Mouse (Mus musculus): ENCODE results near the gene St6galnac6.

The St6galnac6 gene

DNA sequence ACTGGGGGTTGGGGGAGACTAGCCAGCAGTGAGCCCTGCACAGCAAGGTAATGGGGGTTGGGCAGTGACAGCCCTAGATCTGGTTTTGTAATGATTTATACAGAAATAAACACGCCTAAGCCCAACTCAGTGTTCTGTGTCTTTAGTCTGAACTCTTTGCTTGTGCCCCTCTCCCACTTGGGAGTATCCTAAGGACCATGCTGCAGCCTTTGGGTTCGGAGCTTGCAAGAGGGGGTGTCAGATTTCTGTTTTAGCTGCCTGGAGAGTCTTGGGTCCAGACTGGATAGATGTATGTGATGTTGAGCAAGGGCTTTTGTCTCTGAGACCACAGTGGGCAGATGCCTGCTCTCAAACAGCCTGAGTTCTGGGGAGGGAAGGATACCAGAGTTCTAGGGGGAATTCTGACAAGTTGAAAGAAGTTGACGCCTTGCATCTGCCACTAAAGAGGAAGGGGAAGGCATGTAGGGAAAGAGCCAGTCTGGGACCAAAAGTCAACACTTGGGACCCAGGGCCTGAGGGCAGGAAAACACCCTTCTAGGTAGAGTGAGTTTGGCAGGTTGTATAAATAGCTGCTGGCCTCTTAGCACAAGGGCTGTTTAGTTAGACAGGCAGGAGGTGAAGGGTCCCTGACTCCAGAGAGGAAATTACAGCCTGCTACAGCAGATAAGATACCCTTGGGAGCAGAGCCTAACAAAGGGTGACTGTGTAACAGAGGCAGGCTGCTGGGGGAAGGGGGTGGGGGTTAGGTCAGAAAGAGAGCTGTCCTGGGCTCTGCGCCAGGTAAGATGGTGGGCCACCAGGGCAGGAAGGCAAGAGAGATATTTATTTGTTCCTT is 21.4 kb downstream of the St6galnac6 start:
- no peak for DNase-seq

DNA sequence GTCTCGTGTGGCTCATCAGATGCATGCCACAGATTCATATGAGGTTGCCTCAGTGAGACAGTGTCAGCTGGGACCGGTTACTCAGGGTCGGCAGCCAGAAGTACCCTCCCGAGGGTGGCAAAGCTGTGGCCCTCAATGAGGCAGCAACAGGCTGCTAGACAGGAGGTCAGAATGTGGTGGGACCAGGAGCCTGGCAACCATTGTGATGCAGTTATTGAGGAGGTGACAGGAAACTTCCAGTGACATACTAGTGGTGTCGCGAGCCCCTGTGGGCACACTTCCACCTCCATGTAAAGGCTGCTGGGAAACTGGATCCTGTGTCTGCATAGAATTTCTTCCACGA is 22.0 kb downstream of the St6galnac6 start, which contains the start of gene Ak1:
Gene Ak1 (plus strand): TSS at position 242 of the 343 bp plus-strand sequence.
- DNase-seq = no peak

DNA sequence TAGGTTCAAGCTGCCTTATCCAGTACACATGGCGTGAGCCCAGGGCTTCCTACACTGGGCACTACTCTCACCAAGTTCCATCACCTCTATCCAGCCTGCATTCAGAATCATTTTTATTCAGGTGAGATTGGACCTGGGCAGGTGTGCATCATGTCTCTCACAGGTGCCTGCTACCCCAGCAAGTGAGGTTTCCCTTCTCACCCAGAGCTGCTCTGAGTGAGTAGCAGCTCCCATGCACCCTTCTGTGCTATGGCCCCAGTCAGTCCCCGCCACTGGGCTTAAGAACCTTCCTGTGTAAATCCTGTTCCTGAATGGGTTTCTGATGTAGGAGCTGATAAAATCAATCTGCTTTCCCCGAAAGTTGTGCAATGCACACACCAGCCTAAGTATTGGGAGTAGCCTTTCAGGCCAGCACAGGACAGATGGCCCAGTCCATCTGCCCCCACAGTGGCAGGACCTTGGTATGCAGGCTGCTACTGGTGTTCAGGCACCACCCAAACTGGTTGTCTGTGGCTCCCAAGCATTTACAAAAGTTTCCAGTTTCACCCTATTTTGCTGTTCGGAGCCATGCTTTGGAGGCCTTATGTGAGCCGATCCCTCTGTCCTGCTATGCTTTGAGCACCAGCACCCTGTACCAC is 24.7 kb downstream of the St6galnac6 start:
- no peak for DNase-seq

DNA sequence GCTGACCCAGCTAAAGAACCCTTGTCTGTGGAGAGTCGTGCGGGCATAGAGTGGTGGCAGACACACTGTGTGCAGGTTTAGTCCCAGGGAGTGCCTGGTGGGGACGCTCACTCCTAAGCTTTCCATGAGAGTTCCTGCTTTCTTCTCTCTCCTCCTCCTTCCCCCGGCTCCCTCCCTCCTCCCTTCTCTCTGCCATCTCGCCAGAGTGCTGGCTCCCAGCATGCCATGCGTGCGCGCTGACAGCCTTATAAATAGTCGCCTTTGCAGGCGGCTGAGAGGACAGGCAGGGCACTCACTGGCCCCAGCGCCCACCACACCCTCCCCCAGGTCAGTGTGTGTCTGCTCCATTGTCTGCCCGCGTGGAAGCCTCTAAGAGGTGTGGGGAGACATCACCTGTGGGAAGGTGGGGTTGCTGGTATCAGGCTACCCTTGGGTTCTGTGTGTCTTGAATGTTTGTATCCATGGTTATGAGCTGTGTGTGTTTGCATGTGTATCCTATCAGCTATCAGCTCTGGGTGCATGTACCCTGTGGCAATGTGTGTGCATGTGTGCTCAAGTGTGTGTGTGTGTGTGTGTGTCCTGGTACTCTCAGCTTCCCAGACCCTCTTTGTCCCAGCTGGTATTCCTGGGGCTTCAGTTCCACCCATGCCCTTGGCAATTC is 25.8 kb downstream of the St6galnac6 start:
- DNase-seq = no peak

DNA sequence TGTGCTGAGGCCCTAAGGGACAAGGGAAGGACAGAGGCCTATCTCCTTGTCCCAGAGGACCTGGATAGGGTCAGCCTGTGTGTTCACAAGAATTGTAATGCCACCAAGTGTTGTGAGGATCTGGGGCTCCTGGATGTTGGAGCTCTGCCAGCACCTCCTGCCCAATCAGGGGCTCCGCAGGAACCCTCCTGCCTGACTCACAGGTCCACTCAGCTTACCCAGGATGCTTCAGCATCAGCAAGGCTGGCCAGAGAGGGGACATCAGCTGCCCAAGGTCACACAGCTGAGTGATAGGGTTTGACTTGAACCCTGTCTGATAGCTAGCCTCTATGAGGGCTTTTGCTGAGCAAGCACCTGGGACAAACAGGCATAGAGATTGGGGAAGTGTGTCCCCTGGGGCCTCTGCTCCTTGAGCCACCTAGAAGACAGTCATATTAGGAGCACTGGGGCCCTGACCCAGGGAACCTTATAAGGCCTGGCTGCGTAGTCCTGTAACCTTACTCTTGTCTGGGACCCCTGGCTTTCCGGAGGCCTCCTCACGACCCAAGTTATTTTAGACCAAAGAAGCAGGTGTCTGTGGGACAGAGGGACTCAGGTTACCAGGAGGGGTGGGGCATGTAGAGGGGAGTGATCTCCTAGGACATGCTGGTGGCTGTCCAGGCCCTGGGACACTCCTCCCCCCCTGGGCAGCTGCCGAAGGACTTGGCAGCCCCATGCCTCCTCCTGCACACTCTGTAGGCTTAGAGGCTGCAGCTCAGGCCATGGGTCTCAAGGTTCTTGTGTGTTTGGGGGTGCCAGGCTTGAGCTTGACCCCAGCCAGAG is 26.6 kb downstream of the St6galnac6 start:
- DNase-seq = no peak

DNA sequence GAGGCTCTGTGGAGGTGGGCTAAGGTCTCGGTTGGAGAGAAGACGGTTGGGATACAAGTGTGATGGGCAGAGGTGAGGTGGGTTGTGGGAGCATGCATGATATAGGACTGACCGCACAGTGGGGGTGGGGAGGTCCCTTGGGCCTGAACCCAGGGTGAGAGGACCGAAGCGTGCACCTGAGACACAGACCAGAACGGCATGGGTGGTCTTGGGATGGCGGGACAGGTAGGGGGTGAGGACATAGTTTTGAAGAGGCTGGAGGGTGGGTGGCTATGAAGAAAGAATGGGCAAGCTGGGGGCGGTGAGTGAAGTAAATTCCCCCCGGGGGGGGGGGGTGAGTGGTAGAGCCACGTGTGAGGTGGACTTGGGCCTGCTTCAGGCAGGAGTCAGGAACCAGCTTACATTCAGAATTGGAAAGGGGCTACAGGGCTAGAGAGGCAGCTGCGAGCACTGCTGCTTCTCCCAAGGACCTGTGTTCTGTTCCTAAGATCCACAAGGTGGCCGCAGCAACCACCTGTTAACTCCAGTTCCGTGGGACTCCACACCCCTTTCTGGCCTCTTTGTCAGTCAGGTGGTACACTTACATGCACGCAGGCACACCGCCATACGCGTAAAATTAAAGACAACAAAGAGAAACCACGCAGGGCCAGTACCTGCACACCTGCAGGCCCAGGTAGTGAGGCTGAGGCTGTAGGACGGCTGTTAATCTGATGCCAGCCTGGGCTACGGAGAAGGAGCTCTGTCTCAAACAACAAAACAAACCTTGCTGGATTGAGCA is 27.9 kb downstream of the St6galnac6 start:
- no peak for DNase-seq

DNA sequence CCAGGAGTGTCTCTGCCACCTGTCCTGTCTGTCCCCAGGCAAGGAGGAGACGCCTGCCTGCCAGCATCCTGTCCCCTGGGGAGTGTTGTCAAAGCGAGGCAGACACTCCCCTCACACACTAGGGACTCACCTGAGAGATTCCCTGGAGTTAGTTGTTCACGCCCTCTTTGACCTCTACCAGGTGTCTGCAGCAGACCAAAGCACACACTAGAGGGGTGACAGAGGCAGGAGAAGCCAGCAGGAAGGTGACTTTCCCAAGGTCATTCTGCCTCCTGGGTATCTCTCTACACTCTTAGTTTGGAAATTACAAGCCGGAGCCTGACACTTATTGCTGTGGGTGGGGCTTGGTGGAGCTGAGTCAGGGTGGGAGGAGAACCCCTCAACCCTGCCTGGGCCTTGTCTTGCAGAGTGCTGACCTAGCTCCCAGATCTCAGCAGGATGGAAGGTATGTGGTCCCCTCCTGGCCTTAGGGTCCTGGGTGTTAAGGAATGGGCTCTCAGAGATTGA is 28.6 kb downstream of the St6galnac6 start:
- no peak for DNase-seq

DNA sequence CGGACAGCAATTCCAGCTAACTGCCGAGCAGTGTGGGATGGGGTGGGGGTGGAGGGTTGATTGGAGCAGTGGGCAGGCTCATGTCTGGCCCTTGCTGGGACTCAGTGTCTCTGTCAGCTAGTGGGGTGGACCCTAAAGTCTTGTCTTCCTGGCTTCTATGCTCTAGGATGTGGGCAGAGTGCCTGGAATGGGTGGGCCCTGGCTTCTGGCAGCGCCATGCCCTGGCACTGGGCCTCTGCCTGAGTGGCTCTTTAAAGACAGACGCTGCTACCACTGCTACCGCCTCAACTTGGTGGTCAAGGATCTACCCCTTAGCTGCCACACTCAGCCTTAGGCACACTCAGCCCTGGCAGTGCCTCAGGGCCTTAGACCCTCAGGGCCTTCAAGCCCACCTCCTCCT is 29.2 kb downstream of the St6galnac6 start:
- no peak for DNase-seq

DNA sequence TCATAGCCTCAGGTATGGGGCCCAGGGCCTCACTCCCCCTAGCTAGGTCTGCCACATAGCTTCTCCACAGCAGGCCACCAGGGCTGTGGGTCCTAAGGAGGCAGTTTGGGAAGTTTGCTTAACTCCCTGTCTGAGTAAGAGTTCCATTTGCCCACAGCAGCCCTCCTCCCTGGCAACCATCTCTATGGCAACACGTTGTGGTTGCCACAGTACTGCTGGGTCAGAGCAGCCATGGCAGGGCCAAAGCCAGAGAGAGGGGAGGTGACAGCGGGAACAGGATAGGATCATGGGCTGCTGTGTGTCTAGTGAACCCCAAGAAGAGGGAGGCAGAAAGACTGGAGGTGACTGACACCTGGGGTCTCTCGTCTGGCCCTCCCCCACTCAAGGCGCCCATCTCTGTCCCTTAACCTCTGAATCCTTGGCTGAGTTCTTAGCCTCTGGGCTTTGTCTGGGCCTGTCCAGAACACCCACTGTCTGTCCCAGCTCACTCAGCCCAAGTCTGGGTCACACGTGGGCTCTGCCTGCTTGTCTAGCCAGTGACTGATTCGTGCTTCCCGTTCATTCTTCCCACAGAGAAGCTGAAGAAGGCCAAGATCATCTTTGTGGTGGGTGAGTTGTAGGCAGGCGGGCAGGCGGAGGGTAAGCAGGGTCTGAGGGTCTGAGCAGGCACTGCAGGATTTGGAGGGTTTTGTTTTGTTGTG is 29.9 kb downstream of the St6galnac6 start:
- no peak for DNase-seq

DNA sequence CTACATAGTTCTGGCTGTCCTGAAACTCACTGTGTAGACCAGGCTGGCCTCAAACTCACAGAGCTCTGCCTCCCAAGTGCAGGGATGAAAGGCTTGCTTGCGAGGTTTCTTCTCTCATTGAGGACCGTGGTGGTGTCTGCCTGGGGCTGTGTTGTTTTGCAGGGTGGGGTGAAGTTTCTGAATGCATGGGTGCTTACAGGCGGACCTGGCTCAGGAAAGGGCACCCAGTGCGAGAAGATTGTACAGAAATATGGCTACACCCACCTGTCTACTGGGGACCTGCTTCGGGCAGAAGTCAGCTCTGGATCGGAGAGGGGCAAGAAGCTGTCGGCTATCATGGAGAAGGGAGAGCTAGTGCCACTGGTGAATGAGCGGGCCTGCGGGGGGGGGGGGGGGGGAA is 30.5 kb downstream of the St6galnac6 start:
- no peak for DNase-seq

DNA sequence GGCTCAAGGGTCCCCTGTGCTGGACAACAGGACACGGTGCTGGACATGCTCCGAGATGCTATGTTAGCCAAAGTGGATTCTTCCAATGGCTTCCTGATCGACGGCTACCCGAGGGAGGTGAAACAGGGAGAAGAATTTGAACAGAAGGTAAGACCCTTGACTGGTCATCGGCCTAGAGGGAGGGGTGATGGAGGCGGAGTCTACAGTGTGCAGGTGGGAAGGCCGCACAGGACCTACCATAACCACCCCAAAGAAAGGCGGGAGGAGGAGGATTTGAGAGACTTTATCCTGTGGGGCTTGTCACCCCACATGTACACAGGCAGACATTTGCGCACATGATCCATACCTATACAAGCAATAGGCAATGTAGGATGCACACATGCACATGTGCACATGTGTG is 31.5 kb downstream of the St6galnac6 start:
- DNase-seq = no peak

DNA sequence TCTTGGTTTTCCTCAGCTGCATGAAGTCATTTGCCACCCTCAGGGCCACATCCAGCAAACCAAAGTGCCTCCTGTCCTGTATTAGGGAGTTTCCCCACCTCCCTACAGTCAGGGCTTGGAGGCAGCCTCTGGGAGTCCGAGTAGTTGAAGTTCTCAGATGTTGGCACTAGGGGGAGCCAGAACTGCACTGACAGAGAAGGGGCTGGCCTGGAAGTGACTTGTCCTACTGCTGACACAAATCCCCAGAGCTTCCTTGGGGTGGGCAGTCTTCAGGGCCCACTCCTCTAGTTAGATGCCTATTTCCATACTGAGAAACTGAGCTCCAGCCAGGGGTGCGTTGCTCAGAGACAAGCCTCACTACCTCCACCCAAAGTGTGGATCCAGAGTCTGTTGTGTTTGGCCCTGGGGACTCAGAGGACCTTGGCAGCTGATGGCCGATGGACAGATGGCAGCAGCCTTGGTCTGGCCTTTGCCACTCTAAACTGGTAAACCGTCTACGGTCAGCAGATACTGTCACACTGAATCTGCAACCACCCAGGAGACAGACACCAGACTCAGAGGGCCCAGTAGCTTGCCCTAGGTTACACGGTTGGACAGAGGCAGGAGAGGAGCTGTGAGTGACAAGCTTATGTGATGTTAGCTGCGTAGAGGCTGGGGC is 32.4 kb downstream of the St6galnac6 start:
- DNase-seq = peak; percentile 86 to 87

DNA sequence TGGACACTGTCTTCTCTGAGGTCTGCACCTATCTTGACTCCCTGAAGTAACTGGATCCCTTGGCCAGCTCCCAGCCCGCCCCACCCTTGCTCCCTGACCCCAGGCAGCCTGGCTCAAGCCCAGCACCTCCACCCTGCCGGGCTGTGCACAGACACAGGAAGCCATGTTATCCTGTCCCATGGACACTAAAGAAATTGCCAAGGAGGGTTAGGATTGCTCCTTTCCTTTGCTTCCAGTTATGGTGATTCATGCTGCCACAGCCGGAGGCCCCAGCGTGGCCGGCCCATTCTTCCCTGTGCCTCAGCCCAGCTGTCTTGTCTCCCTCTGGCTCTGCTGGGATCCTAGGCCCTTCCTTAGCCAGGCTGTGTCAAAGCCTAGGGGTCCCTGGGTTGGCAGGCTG is 34.2 kb downstream of the St6galnac6 start:
- no peak for DNase-seq

DNA sequence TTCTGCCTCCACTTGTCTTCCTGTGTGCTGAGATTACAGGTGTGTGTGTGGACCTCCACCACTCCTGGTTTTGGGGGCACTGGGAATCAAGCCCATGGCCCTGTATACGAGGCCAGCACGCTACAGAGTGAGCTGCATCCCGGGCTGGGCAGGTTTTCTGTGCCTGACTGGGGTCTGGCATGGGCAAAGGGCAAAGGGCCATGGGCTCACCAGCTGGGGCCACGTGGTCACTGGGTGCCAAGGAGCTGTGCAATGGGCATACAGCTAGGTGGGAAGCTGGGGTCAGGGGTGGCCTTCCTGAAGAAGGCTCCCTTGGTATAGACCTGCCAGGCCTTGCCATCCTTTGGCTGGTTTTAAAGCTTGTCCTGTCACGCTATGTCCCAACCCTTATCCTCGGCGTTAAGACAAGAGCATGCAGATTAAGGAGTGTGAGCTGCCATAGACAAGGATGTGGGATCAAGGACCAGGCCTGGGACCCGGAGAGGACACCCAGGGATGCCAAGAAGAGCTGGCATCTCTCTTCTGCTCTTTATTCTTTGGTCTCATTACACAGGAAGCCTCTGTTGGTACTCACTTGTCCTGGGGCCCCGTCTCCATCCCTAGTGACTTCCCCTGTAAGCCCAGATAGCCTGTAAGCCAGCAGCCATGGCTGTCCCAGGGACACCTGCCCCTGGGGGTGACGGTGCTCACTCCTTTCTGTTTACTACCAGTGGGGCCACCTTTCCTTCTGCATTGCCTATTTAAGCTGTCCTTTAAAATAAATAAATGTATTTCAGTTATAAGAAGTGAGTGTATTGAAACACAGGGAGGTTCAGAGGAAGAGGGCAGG is 35.0 kb downstream of the St6galnac6 start:
- no peak for DNase-seq

DNA sequence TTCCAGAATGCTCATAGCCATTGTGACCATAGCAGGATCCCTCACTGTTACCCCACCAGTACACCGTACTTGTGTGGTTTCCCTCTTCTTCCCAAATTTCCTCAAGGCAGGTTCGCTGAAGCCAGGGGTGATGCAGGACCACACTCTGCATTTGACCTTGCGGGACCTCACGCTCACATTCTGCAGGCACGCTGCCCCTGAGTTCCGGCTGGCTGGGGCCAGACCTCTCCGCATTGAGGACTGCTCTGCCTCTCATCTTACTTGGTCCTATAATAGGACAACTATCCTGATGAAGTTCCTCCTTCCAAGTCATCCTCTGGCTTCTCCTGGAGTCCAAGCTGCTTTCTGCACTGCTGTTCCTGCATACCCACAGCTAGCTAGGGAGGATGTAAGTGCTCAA is 37.1 kb downstream of the St6galnac6 start:
- no peak for DNase-seq

DNA sequence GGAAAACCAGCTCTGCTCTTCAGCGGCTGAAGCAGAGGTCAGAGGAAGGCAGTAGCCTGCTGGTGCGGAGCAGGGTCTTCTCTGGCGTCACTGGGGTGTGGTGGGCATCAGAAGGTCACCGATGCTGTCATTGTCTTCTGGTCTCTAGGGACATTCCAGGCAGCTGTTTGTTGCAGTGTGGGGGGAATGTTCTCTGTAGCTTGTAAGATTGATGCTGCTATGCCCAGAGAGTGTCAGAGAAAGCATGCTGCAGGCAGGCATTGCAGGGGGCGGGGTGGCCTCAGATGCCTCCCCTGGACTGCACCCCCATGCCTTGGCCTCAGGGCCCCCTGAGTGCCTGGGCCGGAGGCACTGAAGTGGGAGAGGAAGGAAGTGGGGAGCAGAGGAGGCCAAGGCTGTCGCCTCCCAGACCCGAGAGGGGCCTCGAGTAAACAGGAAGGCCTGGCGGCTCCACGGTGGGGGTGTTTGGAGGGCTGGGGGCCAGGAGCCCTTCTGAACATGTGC is 38.3 kb downstream of the St6galnac6 start:
- DNase-seq = peak; percentile 73

DNA sequence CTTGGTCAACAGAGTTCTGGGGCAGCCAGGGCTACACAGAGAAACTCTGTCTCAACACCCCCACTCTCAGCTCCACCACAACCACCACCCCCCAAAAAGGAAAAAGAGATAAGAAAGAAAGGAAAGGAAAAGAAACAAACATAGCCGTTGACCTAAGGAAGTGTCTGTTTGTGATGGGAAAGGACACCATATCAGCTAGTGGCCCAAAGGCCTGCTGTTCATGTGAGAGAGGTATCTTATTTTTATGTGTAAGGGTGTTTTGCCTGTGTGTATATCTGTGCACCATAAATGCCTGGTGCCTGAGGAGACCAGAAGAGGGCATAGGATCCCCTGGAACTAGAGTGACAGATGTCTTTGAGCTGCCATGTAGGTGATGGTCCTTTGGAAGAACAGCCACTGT is 40.1 kb downstream of the St6galnac6 start:
- no peak for DNase-seq

DNA sequence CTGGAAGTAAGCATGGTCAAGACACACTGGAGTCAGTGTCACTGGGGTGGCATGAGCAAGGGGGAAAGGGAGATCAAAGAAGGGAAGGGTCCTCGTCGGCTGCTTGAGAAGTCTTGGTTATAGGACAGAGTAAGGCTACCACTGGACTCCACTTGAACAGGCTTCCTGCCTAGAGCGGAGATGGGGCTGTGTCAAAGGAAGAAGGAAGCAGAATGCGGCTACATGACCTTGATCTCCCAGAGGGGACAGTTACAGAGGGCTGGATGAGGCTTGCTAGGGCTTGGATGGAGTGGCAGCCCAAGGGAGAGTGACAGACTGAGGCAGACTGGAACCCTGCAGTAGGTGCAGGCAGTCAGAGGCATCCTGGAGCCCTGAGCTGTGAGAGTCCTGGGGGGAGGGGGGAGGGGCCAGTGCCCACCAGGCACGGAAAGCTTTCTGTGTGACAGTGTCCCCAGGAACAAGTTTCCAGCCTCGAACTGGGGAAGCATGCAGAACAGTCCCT is 41.1 kb downstream of the St6galnac6 start:
- DNase-seq = no peak

DNA sequence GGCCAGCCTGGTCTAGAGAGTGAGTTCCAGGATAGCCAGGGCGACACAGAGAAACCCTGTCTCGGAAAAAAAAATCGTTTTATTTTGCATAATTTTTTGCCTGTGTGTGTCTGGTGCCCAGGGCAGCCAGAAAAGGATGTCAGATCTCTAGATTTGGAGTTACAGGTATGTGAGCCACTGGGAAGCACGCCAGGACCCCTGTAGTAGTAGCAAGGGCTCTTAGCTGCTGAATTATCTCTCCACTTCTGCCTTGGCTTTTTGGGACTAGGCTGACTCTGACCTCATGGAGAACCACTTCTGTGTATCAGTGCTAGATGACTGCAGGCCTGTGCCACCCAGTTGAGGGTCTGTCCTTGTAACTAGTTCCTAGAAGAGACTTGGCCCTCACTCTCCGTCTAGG is 42.3 kb downstream of the St6galnac6 start:
- DNase-seq = no peak

DNA sequence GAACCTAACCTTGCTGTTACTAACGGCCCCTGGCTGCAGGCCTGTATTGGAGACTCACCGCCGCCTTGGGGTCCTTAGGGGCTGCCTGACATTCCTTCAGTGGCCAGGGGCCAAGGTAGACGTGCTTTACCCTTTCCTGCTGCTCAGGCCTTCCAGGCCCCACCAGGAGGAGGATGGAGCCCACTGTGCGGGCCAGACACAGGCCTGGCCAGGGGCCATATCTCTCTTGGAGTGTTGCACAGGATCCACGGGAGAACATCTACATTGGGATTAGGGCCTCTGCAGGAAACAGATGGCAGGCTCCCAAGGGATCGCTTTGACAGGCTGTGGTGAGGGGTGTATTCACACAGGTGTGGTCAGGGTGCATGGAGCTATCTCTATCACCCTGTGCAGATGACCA is 43.3 kb downstream of the St6galnac6 start:
- DNase-seq = no peak

Data from B cell, adult 2 months (primary cell).